Mouse (Mus musculus): ENCODE results near the gene Tfpi.
"Not testable (repeated sequence)": the region's sequence is repeated elsewhere in the genome, so short reads cannot be mapped to it uniquely, and the experiment has no call there.

The Tfpi gene

DNA sequence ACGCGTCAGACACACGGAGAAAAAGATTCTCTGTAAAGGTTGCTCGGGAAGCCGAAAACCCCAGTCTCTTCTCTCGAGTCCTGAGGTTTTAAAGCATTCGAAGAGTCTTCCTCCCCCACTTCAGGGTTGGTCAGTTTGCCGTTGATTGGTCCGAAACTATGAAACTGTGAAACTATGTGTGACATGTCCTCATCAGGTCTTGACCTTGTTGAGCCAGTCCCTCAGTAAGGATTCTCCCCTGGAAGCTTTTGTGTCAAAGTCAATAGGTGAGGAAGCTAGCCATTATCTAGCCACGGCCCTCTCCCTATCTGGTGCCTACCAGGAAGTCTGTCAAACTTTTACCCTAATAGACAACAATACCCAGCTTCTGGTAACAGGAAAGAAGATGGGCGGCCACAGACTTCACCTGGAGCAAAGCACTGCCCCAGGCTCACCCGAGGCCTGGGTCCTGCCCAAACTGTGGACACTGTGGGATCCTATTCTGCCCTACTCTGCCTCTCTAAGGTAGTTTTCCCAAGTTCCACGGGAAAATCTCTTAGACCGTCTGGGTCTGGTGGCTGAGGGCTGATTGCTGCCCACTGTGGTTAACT is 2.5 kb downstream of the Tfpi start:
- no peak for DNase-seq

DNA sequence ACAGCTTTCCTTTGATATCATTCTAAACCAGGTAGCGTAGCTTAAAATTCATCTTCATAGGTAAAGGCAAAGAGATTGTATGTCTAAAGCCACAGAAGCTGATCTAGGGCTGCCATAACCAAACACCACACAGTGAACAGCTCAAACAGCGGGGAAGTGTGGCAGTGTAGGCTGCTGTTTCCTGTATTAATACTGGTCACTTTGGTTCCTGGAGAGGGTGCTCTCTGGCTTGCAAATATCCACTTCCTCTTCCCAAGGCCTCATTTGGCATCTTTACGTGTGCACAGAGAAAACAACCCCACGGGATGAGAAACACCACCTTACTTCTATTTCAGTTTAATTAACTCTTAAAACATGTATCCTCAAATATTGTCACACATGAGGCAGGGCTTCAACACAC is 9.2 kb downstream of the Tfpi start:
- DNase-seq, result no peak

GRCm38 (mm10) chr2:84464956-84465355 is 11.6 kb downstream of the Tfpi start:
- no peak for DNase-seq

DNA sequence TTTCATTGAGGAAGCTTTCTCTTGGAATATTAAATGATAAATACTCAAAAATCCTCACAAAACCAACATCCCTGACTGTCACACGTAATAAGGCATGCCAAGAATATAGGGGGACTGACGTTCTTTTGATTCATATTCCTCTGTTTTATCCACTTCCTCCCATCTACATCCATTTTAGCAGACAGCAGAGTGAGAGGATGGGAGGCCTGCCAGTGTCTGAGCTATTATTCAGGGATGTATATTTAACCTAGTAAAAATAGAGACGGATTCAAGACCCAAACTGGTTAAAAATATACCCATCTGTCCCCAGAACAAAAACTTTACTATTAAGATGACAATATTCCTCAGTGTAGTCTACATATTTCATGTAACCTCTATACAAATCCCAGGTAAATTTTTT is 14.2 kb downstream of the Tfpi start:
- DNase-seq, result no peak

DNA sequence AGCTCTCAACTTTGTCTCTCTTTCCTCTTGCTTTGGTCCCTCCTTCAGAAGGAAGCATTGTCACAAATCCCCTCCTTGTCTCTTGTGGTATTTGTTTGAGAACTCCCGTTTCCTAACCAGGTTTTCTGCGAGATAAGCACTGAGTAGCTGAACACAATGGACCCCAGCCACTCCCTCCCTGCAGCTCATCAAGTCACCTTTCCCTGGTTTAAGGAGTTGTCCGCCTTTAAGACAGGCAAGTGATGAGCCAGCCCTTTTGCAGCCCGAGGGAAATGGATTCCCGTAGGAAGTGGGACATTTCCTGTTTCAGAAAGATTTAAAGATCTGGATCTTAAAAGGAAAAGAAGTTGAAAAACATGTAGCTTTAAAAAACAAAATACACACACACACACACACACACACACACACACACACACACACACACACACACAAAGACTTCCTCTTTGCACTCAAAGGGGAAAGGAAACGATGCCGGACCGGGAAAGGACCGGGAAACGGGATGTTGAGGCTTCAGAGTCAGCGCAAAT is 16.9 kb downstream of the Tfpi start:
- DNase-seq, result no peak

DNA sequence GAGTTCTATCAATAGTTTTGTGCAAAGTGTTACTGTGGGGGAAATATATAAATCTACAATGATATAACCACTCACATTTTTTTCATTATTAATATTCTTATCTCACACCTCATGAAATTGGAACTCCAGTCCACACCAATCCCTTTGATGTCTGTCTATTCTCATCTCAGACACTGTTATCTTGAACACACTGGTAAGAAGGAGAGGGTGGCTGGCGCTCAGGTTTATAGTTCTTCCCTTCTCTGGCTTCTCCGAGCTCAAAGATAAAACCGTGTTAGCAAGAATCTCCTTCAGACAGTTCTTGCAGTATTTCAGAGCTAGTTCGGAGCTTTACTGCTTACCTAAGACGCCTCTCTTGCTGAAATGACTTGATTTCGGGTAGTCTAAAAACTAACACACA is 19.4 kb downstream of the Tfpi start:
- DNase-seq, result no peak

GRCm38 (mm10) chr2:84455236-84455799 is 21.3 kb downstream of the Tfpi start:
- DNase-seq, result peak; percentile 91

GRCm38 (mm10) chr2:84454551-84455235 is 21.9 kb downstream of the Tfpi start:
- DNase-seq, result no peak

DNA sequence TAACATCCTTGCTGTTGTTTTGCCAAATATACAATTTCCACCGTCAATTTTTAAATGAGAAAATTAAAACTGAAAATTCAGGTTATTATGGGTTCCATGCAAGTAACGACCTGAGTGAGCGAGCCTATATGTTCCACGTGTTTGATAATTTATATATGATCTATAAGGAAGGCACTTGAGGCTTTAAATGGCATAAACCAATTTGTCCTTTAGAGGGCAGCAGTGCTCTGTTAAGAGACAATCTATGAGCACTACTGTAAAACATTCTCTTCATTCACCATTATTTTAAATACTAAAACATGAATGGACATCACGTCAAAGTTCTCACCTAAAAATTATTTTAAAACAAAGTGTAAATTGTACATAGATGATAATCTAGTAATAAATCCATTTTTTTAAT is 22.5 kb downstream of the Tfpi start:
- DNase-seq, result peak; percentile 76

- DNase-seq, result no peak
Measured at GRCm38 (mm10) chr2:84445499-84445898, 31.1 kb downstream of the Tfpi start.

DNA sequence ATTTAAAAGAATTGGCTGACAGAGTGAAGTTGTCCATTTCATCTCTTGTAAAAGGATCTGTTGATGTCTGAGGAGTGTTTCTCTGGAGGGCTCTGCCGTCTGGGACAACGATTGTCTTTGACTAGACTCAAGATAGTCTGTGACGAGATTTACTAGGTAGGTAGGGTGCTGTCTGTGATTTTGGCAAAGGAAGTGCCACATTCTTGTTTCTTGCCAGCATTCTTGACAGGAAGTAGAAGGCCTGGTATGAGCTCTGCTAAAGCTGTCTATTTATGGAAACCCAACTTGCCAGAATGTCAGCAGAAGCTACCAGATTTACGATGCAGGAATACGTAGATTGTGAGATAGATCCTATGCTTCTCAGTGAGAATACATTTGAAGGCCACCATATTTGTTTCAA is 34.6 kb downstream of the Tfpi start:
- no peak for DNase-seq

DNA sequence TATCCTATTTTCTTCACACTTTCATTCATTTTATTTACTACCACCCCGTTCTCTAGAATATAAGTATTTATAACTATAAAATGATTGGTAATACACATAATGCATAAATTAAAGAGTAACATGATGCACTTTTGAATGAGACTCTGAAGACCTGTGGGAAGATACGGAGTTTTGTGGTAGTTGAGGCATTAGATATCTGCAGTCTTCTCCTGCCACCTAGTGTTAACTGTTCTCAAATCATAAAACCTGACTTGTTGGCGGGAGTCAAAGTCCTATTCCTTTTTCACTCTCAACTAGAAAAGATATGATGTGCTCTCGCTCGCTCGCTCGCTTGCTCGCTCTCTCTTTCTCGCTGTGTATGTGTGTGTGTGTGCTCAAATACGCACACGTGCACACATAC is 46.9 kb downstream of the Tfpi start:
- DNase-seq, result peak; percentile 68

GRCm38 (mm10) chr2:84428836-84429235 is 47.7 kb downstream of the Tfpi start:
- no peak for DNase-seq

GRCm38 (mm10) chr2:84426531-84426930 is 50.0 kb downstream of the Tfpi start:
- no peak for DNase-seq

GRCm38 (mm10) chr2:84425138-84425537 is 51.4 kb downstream of the Tfpi start, which contains the start of gene Calcrl:
TSS of gene Calcrl (minus strand) at chr2:84425411.
- DNase-seq, result peak; percentile 55

- no peak for DNase-seq
Measured at GRCm38 (mm10) chr2:84416501-84416900, 60.1 kb downstream of the Tfpi start.

DNA sequence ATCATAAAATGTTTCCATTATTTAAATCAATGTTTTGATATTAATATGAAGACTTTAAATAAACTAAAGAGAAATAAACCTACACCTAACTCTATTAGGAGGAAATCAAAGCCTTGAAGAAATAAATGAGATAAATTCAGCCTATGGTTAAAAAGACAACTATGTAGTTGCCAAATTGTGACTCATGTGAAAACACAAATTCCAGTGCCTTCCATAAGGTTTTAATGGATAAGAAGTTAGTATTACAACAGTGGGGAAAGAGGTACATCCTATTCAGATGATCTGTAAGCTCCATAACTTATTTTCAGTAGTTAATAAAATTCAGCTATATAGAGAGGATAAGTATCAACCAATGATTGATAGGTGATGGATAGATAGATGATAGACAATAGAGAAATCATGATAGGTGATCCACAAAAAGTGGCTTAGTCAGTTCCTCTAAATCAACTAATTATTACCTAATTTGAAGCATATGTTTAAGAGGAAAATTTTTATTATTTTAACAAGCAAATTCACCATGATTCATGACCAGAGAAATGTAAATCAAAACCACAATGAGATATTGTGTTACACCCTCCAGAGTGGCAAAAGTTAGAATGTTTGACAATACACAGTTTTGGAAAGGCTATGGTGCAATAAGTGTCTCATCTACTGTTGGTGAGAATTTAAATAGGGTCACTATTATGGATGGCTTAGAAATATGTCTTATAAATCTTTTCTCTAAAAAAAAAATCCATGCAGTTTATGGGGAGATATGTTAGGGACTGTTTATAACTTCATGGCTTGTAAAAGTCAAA is 66.6 kb downstream of the Tfpi start:
- no peak for DNase-seq

DNA sequence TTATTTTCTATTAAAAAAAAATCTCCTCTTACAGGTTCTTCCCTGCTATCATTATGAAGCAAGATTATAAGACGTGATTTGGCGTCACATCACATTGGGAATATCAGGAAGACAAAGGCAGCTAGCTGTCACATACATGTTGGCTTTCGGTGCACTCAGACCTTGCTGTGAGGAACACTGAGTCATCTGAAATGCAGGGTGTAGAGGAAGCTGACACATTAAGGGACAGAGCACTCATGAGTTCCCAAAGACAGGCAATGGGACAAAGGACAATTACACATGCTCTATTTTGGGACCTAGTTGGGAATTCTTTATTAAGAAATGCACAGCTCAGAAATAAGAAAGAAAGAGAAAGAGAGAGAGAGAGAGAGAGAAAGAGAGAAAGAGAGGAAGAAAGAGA is 71.7 kb downstream of the Tfpi start:
- DNase-seq, result no peak

- no peak for DNase-seq
Measured at GRCm38 (mm10) chr2:84402713-84403112, 73.9 kb downstream of the Tfpi start.

DNA sequence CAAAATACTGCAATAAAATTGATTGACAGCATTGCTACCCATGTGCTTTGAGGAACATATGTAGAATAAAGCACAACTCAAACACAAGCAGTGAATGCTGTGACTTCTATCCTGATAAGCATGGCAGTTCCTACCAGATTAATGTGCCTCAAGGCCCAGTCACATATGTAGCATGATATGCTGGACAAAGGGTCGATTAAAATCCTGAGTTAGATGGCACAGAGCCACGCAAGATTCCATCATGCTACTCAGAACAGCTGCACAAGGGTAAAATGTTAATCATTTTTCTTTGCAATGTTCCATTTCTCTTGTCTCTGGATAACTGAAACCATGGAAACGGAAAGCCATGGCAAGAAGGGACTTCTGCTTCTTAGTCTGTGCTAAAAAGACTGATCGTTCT is 80.0 kb downstream of the Tfpi start:
- no peak for DNase-seq

GRCm38 (mm10) chr2:84393236-84393635 is 83.3 kb downstream of the Tfpi start:
- DNase-seq, result no peak

GRCm38 (mm10) chr2:84389075-84389474 is 87.5 kb downstream of the Tfpi start:
- DNase-seq, result no peak

DNA sequence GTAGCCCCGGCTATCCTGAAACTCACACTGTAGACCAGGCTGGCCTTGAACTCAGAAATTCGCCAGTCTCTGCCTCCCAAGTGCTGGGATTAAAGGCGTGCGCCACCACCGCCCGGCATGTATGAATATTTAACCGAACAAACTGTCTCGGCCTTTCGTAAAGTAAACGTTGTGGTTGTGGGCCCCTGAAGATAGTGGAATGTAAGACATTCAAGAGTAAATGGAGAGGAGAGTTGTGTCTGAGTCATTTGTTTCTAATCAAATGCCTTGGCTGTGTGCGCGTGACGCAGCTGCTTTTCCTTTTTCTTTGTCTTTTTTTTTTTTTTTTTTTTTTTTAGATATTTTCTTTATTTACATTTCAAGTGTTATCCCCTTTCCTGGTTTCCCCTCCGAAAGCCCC is 88.0 kb downstream of the Tfpi start:
- not testable (repeated sequence) for DNase-seq

GRCm38 (mm10) chr2:84388023-84388416 is 88.6 kb downstream of the Tfpi start:
- peak; percentile 7 for DNase-seq
